Mouse (Mus musculus) lung, postnatal 10 days (tissue): Measurements from ENCODE around the gene Ndufa6.

Experiments
- DNase-seq: peaks from one replicate; pipeline ENCODE4 v3.0.0; 2021

The Ndufa6 gene

GRCm38 (mm10) chr15:82340414-82341035, 13.6 kb downstream of the Ndufa6 start:
- DNase-seq, result peak; percentile 41

- no peak for DNase-seq
Observed at GRCm38 (mm10) chr15:82339634-82340254, 14.4 kb downstream of the Ndufa6 start.

- DNase-seq, result no peak
Observed at GRCm38 (mm10) chr15:82339150-82339549, 15.0 kb downstream of the Ndufa6 start.

- DNase-seq, result peak; percentile 98
Observed at GRCm38 (mm10) chr15:82338593-82339112, 15.5 kb downstream of the Ndufa6 start, which contains the start of the genes Naga, Pheta2 and Smdt1. Gene Naga, minus strand, starts transcription at chr15:82338925. Gene Pheta2, plus strand, starts transcription at chr15:82338942. Gene Smdt1, plus strand, starts transcription at chr15:82338959.

GRCm38 (mm10) chr15:82337875-82338274, 16.2 kb downstream of the Ndufa6 start:
- DNase-seq, result no peak

GRCm38 (mm10) chr15:82336629-82337028, 17.5 kb downstream of the Ndufa6 start:
- no peak for DNase-seq

- DNase-seq, result no peak
Observed at GRCm38 (mm10) chr15:82335194-82335593, 18.9 kb downstream of the Ndufa6 start.

GRCm38 (mm10) chr15:82325382-82325781, 28.7 kb downstream of the Ndufa6 start:
- DNase-seq, result no peak

GRCm38 (mm10) chr15:82322195-82322594, 31.9 kb downstream of the Ndufa6 start:
- no peak for DNase-seq

- DNase-seq, result no peak
Observed at GRCm38 (mm10) chr15:82319613-82320012, 34.5 kb downstream of the Ndufa6 start.

GRCm38 (mm10) chr15:82317839-82318238, 36.3 kb downstream of the Ndufa6 start:
- no peak for DNase-seq

GRCm38 (mm10) chr15:82308416-82308815, 45.7 kb downstream of the Ndufa6 start:
- DNase-seq, result no peak

- no peak for DNase-seq
Observed at GRCm38 (mm10) chr15:82307107-82307506, 47.0 kb downstream of the Ndufa6 start.
